Mouse (Mus musculus) ES-Bruce4 (cell line): ENCODE results near the gene Mrpl48. TPM values are rescaled to one million over a fixed set of nuclear protein-coding genes. Genes with fewer than 3 reads are reported as not detected.

Experiments used
- H3K27ac ChIP-seq: 2 replicates; pipeline ENCODE4 v1.5.1; 2012; ENCODE audit warnings: low read length, inconsistent platforms; ENCODE audit not compliant: insufficient read depth
- H3K27me3 ChIP-seq: 2 replicates; pipeline ENCODE4 v1.6.1; 2012; ENCODE audit warnings: mild to moderate bottlenecking, low read length, inconsistent platforms; ENCODE audit not compliant: control insufficient read depth, poor library complexity, insufficient read depth, severe bottlenecking
- H3K36me3 ChIP-seq: 2 replicates; pipeline ENCODE4 v1.6.1; 2012; ENCODE audit warnings: inconsistent platforms, mild to moderate bottlenecking, low read length, moderate library complexity; ENCODE audit not compliant: control insufficient read depth, poor library complexity, insufficient read depth, severe bottlenecking
- H3K4me1 ChIP-seq: one replicate; pipeline ENCODE4 v1.8.1; 2011; ENCODE audit warnings: low read length; ENCODE audit not compliant: control insufficient read depth, insufficient read depth
- H3K4me3 ChIP-seq: 2 replicates; pipeline ENCODE4 v1.5.1; 2011; ENCODE audit warnings: low read depth, mild to moderate bottlenecking, low read length
- H3K9ac ChIP-seq: 2 replicates; pipeline ENCODE4 v1.6.1; 2012; ENCODE audit warnings: low read depth, mild to moderate bottlenecking, inconsistent platforms; ENCODE audit not compliant: poor library complexity, severe bottlenecking
- H3K9me3 ChIP-seq: replicated peaks from 2 replicates; pipeline ENCODE4 v1.6.1; 2012; ENCODE audit warnings: mild to moderate bottlenecking, low read length, inconsistent platforms; ENCODE audit not compliant: control insufficient read depth, poor library complexity, insufficient read depth, severe bottlenecking
- CTCF ChIP-seq: IDR thresholded peaks from one replicate; pipeline ENCODE4 v1.8.1; 2011; ENCODE audit warnings: low read depth, low read length
- EP300 ChIP-seq: IDR thresholded peaks from 2 replicates; pipeline ENCODE4 v1.6.1; 2011; ENCODE audit warnings: low read depth, low read length; ENCODE audit not compliant: insufficient read depth
- POLR2A ChIP-seq: IDR thresholded peaks from one replicate; pipeline ENCODE4 v1.8.1; 2011; ENCODE audit warnings: low read length; ENCODE audit not compliant: insufficient read depth
- polyA plus RNA-seq: library from polyadenylated mRNA; stranded (reverse); fragments of >200 nt; gene quantifications from 2 replicates; pipeline ENCODE4 v1.2.4, GENCODE M21; 2011; ENCODE audit warnings: low read depth; ENCODE audit not compliant: missing spikeins, insufficient read depth, insufficient read length

Gene Mrpl48
- polyA plus RNA-seq, 1 experiment = 57.4 TPM

- H3K27me3 ChIP-seq = no peaks in the 10 kb centered on the region
Measured at GRCm38 (mm10) chr7:100649826-100650225, 41.7 kb upstream of the Mrpl48 start.

GRCm38 (mm10) chr7:100649095-100649494 lies 41.0 kb upstream of the Mrpl48 start:
- Histone ChIP-seq H3K9me3 (no peaks in the 10 kb centered on the region), H3K36me3 (no peaks in the 10 kb centered on the region), H3K27me3 (no peaks in the 10 kb centered on the region), H3K4me3 (no peak overlapping the region), H3K9ac (no peak overlapping the region), H3K4me1 (peaks cover 3% of the 10 kb centered on the region), H3K27ac (no peak overlapping the region)
- no peak for TF ChIP-seq EP300
- TF ChIP-seq CTCF = no peak
- no peak for TF ChIP-seq POLR2A

More at GRCm38 (mm10) chr7:100649826-100650225, 41.7 kb upstream of the Mrpl48 start:
- no peak for TF ChIP-seq POLR2A
- H3K36me3 ChIP-seq = no peaks in the 10 kb centered on the region
- no peaks in the 10 kb centered on the region for H3K9me3 ChIP-seq
- no peak overlapping the region for H3K9ac ChIP-seq
- H3K27ac ChIP-seq = no peak overlapping the region
- H3K4me3 ChIP-seq = no peak overlapping the region
- H3K4me1 ChIP-seq = peaks cover 3% of the 10 kb centered on the region

DNA sequence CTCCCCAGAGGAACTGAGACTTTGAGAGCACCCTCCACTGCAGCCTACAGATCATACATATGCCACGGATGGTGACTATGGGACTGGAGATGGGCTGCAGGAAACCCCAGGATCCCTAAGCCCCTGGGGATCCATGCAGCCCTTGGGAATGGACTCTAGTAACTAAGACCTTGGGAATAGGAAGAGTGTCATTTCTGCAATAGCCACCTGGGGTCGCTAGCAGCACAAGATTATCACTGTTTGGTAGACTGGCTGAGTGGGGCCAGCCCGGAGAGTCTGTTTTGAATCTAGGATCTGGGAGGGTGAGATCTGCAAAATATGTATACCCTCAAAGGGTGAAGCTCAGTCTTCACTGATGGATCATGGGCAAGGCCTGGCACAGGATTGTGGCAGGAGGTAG lies 37.0 kb upstream of the Mrpl48 start:
- Histone ChIP-seq H3K4me3 (no peak overlapping the region), H3K27ac (no peak overlapping the region), H3K36me3 (peaks cover 3% of the 10 kb centered on the region; the same call in 1 of the 2 replicates), H3K27me3 (no peaks in the 10 kb centered on the region), H3K9me3 (no peaks in the 10 kb centered on the region), H3K9ac (no peak overlapping the region), H3K4me1 (peaks cover 3% of the 10 kb centered on the region)
- TF ChIP-seq POLR2A (no peak), CTCF (peak; percentile 63)

DNA sequence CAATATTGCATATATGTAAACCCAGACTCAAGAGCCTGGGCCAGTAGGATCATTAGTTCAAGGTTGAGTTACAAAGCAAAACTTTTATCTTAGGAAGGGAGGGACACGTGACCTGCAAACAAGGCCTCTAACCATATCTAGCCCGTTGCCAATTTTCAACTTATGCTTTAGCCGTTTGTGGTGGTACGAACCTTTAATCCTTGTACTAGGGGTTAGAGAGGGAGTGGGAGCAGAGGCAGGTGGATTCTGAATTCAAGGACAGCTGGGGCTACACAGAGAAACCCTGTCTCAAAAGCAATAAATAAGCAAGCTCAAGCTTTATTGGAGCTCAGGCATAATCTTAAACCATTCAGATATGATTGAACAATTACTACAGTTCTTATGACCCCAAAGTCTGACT lies 34.3 kb upstream of the Mrpl48 start:
- TF ChIP-seq POLR2A (no peak), CTCF (no peak), EP300 (no peak)
- H3K27ac ChIP-seq = no peak overlapping the region
- H3K4me1 ChIP-seq = peaks cover 2% of the 10 kb centered on the region
- no peak overlapping the region for H3K9ac ChIP-seq
- H3K9me3 ChIP-seq = no peaks in the 10 kb centered on the region
- no peaks in the 10 kb centered on the region for H3K27me3 ChIP-seq
- peaks cover 11% of the 10 kb centered on the region; the same call in 1 of the 2 replicates for H3K36me3 ChIP-seq
- no peak overlapping the region for H3K4me3 ChIP-seq

- TF ChIP-seq POLR2A (no peak), CTCF (peak; percentile 7)
- Histone ChIP-seq H3K4me3 (no peak overlapping the region), H3K36me3 (peaks cover 19% of the 10 kb centered on the region), H3K27ac (no peak overlapping the region), H3K4me1 (no peaks in the 10 kb centered on the region), H3K9me3 (no peaks in the 10 kb centered on the region), H3K9ac (no peak overlapping the region), H3K27me3 (no peaks in the 10 kb centered on the region)
Measured at GRCm38 (mm10) chr7:100637657-100638056, 29.6 kb upstream of the Mrpl48 start.

DNA sequence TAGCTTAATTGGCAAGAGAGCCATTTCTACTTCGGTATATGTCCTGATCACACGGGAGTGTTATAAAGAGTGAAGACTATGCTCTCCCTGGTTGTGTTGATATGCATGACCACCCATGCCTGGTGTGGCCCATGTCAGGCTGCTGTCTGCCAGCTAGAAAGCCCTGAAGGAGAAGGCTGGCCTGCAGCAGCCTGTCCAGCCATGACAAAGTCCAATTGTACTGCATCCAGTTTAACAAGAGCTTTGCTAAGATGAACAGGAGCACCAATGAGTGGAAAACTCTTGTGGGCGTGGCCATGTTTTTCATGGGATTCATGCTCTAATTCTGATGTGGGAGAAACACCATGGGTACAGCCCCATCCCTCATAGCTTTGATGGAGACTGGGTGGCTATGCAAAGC lies 16.4 kb upstream of the Mrpl48 start:
- TF ChIP-seq POLR2A = no peak
- no peak for TF ChIP-seq CTCF
- TF ChIP-seq EP300 = no peak
- Histone ChIP-seq H3K36me3 (no peaks in the 10 kb centered on the region), H3K9ac (no peak overlapping the region), H3K27ac (no peak overlapping the region), H3K27me3 (no peaks in the 10 kb centered on the region), H3K4me1 (no peaks in the 10 kb centered on the region), H3K4me3 (no peak overlapping the region), H3K9me3 (no peaks in the 10 kb centered on the region)
